Mouse (Mus musculus): Measurements from ENCODE around the gene Cdca3. TPM values are rescaled to one million over a fixed set of nuclear protein-coding genes. Genes with fewer than 3 reads are reported as not detected.
A peak's percentile ranks its signal among the peaks of the same experiment; 100 is the strongest.
"Not testable (repeated sequence)": the region's sequence is repeated elsewhere in the genome, so short reads cannot be mapped to it uniquely, and the experiment has no call there.

The Cdca3 gene
- polyA plus RNA-seq, 1 experiment from 2014 or later: 201 TPM

DNA sequence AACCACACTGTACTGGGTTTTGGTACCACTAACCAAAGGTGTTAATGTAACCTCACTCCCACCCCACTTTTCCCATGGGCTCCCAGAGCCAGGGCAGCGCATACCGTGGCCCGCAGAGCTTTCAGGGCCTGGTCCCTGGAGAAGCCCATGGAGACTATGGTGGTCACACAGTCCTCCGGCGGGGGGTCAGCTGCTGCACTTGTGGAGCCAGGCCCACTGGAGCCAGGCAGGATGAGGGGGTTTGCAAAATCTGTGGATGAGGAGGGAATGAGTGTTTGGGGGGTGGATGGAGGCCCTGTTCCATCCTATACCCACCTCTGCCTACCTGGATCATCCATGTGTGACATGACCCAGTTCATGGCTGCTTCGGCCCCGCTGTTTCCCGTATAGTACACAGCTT lies 11.8 kb upstream of the Cdca3 start:
- WGBS: 97% methylated on average over 8 of the region's 8 CpGs
- peaks cover 68% of the 10 kb centered on the region for H3K36me3 ChIP-seq (ENCODE audit: control insufficient read depth, insufficient read depth, low read length)

DNA sequence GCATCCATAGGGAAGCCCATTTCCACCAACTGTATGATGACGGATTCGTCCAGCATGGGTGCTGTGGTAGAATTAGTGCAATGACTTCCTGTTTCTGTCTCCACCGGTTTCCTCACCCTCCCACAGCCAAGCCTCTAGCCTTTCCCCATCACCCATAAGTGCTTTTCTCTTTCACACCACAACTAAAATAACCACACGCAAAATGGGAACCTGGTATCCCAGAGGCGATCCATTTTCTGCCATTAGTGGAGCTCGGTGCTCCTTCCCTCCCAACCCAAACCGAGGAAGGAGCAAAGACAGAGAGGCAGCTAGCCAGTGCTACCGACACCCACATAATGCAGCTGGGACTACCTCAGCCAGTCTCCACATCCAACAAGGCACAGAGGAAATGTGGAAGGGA lies 11.4 kb upstream of the Cdca3 start:
- Histone ChIP-seq H3K9ac (ENCODE audit: low read depth, low read length) (no peak overlapping the region), H3K4me2 (replicated peaks; ENCODE audit: low read depth, low read length) (no peak overlapping the region), H3K27me3 (ENCODE audit: control insufficient read depth, insufficient read depth, low read length) (no peaks in the 10 kb centered on the region), H3K9me3 (ENCODE audit: control insufficient read depth, low read length) (no peaks in the 10 kb centered on the region), H3K36me3 (ENCODE audit: control insufficient read depth, insufficient read depth, low read length) (peaks cover 72% of the 10 kb centered on the region), H3K27ac (ENCODE audit: low read depth, low read length) (no peak overlapping the region), H3K4me1 (ENCODE audit: control insufficient read depth, insufficient read depth, low read length) (peaks cover 6% of the 10 kb centered on the region; the same call in 1 of the 2 replicates), H3K4me3 (ENCODE audit: low read length) (no peak overlapping the region)
- 90% methylated on average over 8 of the region's 8 CpGs for WGBS
- no peak for ATAC-seq (ENCODE audit: low FRiP score, low TSS enrichment)

More for the DNA sequence above, 11.8 kb upstream of the Cdca3 start:
- H3K9ac ChIP-seq (ENCODE audit: low read depth, low read length): no peak overlapping the region
- no peak overlapping the region for H3K4me3 ChIP-seq (ENCODE audit: low read length)
- H3K4me2 ChIP-seq (replicated peaks; ENCODE audit: low read depth, low read length): no peak overlapping the region
- H3K4me1 ChIP-seq (ENCODE audit: control insufficient read depth, insufficient read depth, low read length): peaks cover 6% of the 10 kb centered on the region; the same call in 1 of the 2 replicates
- H3K27ac ChIP-seq (ENCODE audit: low read depth, low read length): no peak overlapping the region
- no peaks in the 10 kb centered on the region for H3K27me3 ChIP-seq (ENCODE audit: control insufficient read depth, insufficient read depth, low read length)
- no peaks in the 10 kb centered on the region for H3K9me3 ChIP-seq (ENCODE audit: control insufficient read depth, low read length)
- ATAC-seq (ENCODE audit: low FRiP score, low TSS enrichment): no peak

DNA sequence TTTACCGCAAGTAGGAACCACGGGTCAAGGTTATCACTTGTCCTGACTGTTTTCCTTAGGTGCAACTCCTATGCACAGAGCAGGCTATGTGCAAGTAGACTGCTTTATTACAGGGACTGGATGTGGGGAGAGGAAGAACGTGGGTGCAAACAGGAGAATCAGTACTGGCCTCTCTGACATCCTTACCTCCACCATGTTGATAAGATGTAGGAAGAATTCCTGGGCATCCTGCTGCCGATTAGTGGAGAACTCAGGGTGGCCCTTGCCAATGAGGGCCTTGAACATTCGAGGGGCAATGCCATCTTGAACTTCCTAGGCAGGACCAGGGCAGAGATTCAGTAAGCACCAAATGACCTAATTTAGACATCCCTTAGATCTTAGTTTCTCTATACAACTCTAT lies 8.5 kb upstream of the Cdca3 start:
- ATAC-seq (ENCODE audit: low FRiP score, low TSS enrichment): no peak
- peaks cover 94% of the 10 kb centered on the region for H3K36me3 ChIP-seq (ENCODE audit: control insufficient read depth, insufficient read depth, low read length)
- 93% methylated on average over 5 of the region's 5 CpGs for WGBS
- no peak overlapping the region for H3K27ac ChIP-seq (ENCODE audit: low read depth, low read length)
- no peak overlapping the region for H3K9ac ChIP-seq (ENCODE audit: low read depth, low read length)
- H3K4me2 ChIP-seq (replicated peaks; ENCODE audit: low read depth, low read length): no peak overlapping the region
- H3K9me3 ChIP-seq (ENCODE audit: control insufficient read depth, low read length): no peaks in the 10 kb centered on the region
- no peaks in the 10 kb centered on the region for H3K27me3 ChIP-seq (ENCODE audit: control insufficient read depth, insufficient read depth, low read length)
- no peak overlapping the region for H3K4me3 ChIP-seq (ENCODE audit: low read length)
- no peaks in the 10 kb centered on the region for H3K4me1 ChIP-seq (ENCODE audit: control insufficient read depth, insufficient read depth, low read length)

DNA sequence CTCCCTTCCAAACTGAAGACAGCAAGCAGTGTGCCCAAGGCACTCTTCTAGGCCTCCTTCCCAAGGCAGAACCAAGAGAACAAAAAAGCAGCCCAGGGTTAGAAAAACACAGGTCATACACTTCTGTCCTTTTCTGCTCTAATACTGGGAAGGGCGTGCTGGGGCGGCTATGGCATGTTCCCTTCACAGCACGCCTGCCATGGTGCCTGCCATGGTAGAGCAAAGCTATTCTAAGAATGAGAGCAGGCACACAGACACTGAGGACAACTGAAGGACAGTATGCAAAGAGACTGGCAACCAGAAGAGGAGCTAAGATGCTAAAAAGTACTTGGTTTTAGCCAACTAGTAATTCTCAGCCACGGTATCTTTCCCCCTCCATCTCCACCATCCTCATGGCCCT lies 7.3 kb upstream of the Cdca3 start:
- Histone ChIP-seq H3K36me3 (ENCODE audit: control insufficient read depth, insufficient read depth, low read length) (peaks cover 94% of the 10 kb centered on the region), H3K4me3 (ENCODE audit: low read length) (no peak overlapping the region), H3K9ac (ENCODE audit: low read depth, low read length) (no peak overlapping the region), H3K4me2 (replicated peaks; ENCODE audit: low read depth, low read length) (no peak overlapping the region), H3K9me3 (ENCODE audit: control insufficient read depth, low read length) (no peaks in the 10 kb centered on the region), H3K27me3 (ENCODE audit: control insufficient read depth, insufficient read depth, low read length) (no peaks in the 10 kb centered on the region), H3K27ac (ENCODE audit: low read depth, low read length) (no peak overlapping the region), H3K4me1 (ENCODE audit: control insufficient read depth, insufficient read depth, low read length) (no peaks in the 10 kb centered on the region)
- no peak for ATAC-seq (ENCODE audit: low FRiP score, low TSS enrichment)
- WGBS: 96% methylated on average over 4 of the region's 4 CpGs

DNA sequence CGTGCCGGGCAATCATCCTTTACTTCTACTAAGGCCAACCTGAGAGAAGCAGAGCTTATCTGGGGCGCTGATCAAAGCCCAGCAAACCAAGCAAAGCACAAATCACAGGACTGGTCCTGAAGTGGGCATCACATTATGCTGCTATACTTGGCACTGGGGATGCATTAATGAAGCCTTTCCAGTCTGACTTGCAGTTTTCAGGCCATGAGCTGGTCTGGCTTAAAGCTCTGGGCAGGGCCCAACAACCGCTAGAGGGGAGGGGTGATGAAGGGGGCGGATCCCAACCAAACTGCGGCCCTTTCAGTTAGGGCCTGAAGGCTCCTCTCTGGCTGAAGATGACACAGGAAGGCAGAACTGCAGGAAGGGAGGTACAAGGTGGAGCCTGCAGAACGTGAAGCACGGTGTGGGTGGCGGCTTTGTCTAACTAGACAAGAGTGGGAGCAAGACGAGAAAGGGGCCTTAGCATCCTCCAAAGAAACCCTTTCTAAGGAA lies 1.2 kb upstream of the Cdca3 start:
- no peaks in the 10 kb centered on the region for H3K27me3 ChIP-seq (ENCODE audit: control insufficient read depth, insufficient read depth, low read length)
- no peak overlapping the region; the same call in 1 of the 2 replicates for H3K27ac ChIP-seq (ENCODE audit: low read depth, low read length)
- H3K4me1 ChIP-seq (ENCODE audit: control insufficient read depth, insufficient read depth, low read length): peaks cover 11% of the 10 kb centered on the region
- H3K36me3 ChIP-seq (ENCODE audit: control insufficient read depth, insufficient read depth, low read length): peaks cover 50% of the 10 kb centered on the region
- H3K4me2 ChIP-seq (replicated peaks; ENCODE audit: low read depth, low read length): peak overlapping the region; percentile 80
- 22% methylated on average over 10 of the region's 10 CpGs for WGBS
- peak overlapping the region; percentile 62 for H3K4me3 ChIP-seq (ENCODE audit: low read length)
- ATAC-seq (ENCODE audit: low FRiP score, low TSS enrichment): no peak
- peak overlapping the region; percentile 61 for H3K9ac ChIP-seq (ENCODE audit: low read depth, low read length)
- no peaks in the 10 kb centered on the region for H3K9me3 ChIP-seq (ENCODE audit: control insufficient read depth, low read length)

DNA sequence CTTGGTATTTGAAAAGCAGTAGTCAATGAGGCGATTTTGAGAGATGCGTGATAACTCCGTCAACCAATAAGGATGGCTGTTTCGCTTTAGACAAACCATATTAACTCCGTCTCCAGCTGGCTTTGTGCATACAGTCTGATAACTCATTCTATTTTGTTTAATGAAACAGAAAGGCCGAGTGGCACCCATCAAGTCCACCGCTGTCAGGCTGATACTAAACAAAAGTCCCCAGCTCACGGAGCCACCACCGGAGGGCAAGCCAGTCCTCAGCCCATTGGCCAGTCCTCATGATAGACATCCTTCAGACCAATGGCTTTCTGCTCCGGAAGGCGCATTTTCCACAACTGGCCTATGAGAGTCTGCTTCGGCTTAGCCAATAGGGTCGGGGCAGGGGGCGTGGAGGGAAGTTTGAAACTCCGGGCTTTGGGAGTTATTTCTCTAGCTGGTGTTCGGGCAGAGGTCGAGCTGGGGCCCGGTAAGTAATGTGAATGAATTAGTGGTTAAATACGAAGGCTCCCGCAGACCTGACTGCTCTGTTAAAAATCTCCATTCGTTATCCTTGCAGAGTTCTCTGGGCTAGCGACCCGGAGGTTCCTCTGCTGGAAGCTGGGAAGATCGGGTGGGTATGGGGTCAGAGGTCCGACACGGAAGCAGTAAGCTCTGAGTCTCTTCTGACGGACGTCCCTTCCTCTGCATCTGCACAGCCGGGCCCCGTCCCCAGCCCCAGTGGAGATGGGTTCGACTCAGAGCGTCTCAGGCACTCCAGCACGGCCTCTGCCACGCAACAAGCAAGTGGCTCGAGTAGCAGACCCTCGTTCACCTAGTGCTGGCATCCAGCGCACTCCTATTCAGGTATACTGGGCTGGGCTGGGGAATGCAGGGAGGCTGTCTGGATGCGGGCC lies 703 bp downstream of the Cdca3 start:
- peak overlapping the region; percentile 81 for H3K27ac ChIP-seq (ENCODE audit: low read depth, low read length)
- H3K4me3 ChIP-seq (ENCODE audit: low read length): peak overlapping the region; percentile 62
- peak overlapping the region; percentile 87 for H3K4me2 ChIP-seq (replicated peaks; ENCODE audit: low read depth, low read length)
- no peaks in the 10 kb centered on the region for H3K27me3 ChIP-seq (ENCODE audit: control insufficient read depth, insufficient read depth, low read length)
- peak; percentile 86 for ATAC-seq (ENCODE audit: low FRiP score, low TSS enrichment)
- no peaks in the 10 kb centered on the region for H3K9me3 ChIP-seq (ENCODE audit: control insufficient read depth, low read length)
- H3K36me3 ChIP-seq (ENCODE audit: control insufficient read depth, insufficient read depth, low read length): peaks cover 45% of the 10 kb centered on the region
- peak overlapping the region; percentile 74 for H3K9ac ChIP-seq (ENCODE audit: low read depth, low read length)
- H3K4me1 ChIP-seq (ENCODE audit: control insufficient read depth, insufficient read depth, low read length): peaks cover 11% of the 10 kb centered on the region
- under 1% methylated on average over 38 of the region's 38 CpGs for WGBS

DNA sequence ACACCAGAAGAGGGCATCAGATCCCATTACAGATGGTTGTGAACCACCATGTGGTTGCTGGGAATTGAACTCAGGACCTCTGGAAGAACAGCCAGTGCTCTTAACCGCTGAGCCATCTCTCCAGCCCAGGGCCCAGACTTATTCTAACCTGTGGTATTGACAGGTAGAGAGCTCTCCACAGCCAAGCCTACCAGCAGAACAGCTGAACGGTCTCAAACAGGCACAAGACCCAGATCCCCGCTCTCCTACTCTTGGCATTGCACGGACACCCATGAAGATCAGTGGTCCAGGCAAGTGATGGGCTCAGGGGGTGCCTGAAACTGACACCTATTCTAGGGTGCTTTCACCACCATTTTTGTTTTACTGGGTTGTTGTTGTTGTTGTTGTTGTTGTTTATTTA lies 1.9 kb downstream of the Cdca3 start:
- not testable (repeated sequence) for H3K27me3 ChIP-seq (ENCODE audit: control insufficient read depth, insufficient read depth, low read length); H3K9me3 ChIP-seq (ENCODE audit: control insufficient read depth, low read length); H3K27ac ChIP-seq (ENCODE audit: low read depth, low read length); ATAC-seq (ENCODE audit: low FRiP score, low TSS enrichment)
- Histone ChIP-seq H3K4me3 (ENCODE audit: low read length) (peak overlapping the region; percentile 62), H3K4me1 (ENCODE audit: control insufficient read depth, insufficient read depth, low read length) (peaks cover 21% of the 10 kb centered on the region), H3K9ac (ENCODE audit: low read depth, low read length) (0 out of 2 replicates have a peak overlapping the region, but pooled peaks have one; percentile 74), H3K4me2 (replicated peaks; ENCODE audit: low read depth, low read length) (peak overlapping the region; percentile 87), H3K36me3 (ENCODE audit: control insufficient read depth, insufficient read depth, low read length) (peaks cover 33% of the 10 kb centered on the region)
- WGBS: 91% methylated on average over 4 of the region's 4 CpGs

DNA sequence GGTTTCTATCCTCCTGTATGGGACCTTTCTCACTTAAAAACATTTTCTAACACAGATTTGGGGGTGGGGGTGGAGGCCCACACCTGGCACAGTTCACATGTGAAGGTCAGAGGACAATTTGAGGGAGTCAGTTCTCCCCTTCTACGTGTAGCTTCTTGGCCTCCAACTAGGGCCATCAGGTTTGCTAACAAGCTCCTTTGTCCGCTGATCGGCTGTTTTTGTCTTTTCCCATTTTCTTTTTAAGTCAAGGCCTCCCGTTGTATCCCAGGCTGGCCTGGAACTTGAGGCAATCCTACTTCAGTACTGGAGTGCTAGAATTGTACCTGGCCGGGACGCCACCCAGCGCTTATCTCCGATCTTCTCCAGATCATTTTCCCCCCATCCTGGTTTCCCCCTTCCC lies 2.3 kb downstream of the Cdca3 start:
- H3K9me3 ChIP-seq (ENCODE audit: control insufficient read depth, low read length): no peaks in the 10 kb centered on the region
- no peak for ATAC-seq (ENCODE audit: low FRiP score, low TSS enrichment)
- H3K4me3 ChIP-seq (ENCODE audit: low read length): peak overlapping the region; percentile 62; the same call in 1 of the 2 replicates
- 91% methylated on average over 8 of the region's 8 CpGs for WGBS
- no peak overlapping the region for H3K4me2 ChIP-seq (replicated peaks; ENCODE audit: low read depth, low read length)
- H3K4me1 ChIP-seq (ENCODE audit: control insufficient read depth, insufficient read depth, low read length): peaks cover 25% of the 10 kb centered on the region
- peaks cover 31% of the 10 kb centered on the region for H3K36me3 ChIP-seq (ENCODE audit: control insufficient read depth, insufficient read depth, low read length)
- H3K27ac ChIP-seq (ENCODE audit: low read depth, low read length): no peak overlapping the region
- no peaks in the 10 kb centered on the region for H3K27me3 ChIP-seq (ENCODE audit: control insufficient read depth, insufficient read depth, low read length)
- H3K9ac ChIP-seq (ENCODE audit: low read depth, low read length): no peak overlapping the region

DNA sequence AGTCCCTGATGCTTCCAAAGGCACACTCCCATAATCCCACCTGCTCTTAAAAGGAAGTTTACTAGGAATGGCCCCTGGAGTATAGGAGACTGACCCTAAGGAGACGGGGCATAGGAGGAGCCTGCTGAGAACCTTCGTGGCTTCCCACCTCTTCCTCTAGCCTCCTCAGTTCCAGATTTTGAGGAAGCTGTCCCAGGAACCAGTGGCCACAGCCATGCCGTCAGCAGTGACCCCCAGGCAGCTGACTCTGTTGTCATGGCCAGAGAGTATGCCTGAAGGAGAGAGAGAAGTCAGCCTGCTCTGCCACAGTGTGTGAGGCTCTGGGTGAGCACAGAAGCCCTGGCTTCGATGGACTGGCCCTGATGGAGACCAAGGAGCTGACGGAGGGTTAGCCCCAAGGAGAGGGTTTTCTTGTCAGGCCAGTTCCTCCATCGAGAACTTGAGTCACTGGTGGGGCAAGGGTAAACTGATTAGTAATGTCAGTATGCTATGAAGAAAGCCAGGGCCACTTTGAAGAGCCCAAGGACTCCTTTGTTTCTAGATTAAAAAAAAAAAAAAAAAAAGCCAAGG lies 5.2 kb downstream of the Cdca3 start:
- 83% methylated on average over 6 of the region's 6 CpGs for WGBS
- H3K9ac ChIP-seq (ENCODE audit: low read depth, low read length): no peak overlapping the region
- H3K4me1 ChIP-seq (ENCODE audit: control insufficient read depth, insufficient read depth, low read length): peaks cover 28% of the 10 kb centered on the region

More for the DNA sequence above, 5.2 kb downstream of the Cdca3 start:
- ATAC-seq (ENCODE audit: low FRiP score, low TSS enrichment): no peak
- H3K27me3 ChIP-seq (ENCODE audit: control insufficient read depth, insufficient read depth, low read length): no peaks in the 10 kb centered on the region
- H3K36me3 ChIP-seq (ENCODE audit: control insufficient read depth, insufficient read depth, low read length): peaks cover 31% of the 10 kb centered on the region
- H3K27ac ChIP-seq (ENCODE audit: low read depth, low read length): no peak overlapping the region
- no peak overlapping the region for H3K4me2 ChIP-seq (replicated peaks; ENCODE audit: low read depth, low read length)
- H3K9me3 ChIP-seq (ENCODE audit: control insufficient read depth, low read length): no peaks in the 10 kb centered on the region
- H3K4me3 ChIP-seq (ENCODE audit: low read length): no peak overlapping the region
